Mouse (Mus musculus): Measurements from ENCODE around the gene Zfp119b.
"Not testable (repeated sequence)": the region's sequence is repeated elsewhere in the genome, so short reads cannot be mapped to it uniquely, and the experiment has no call there.

The Zfp119b gene

GRCm38 (mm10) chr17:55957726-55958583 lies 8.7 kb upstream of the Zfp119b start:
- no peak for DNase-seq (ENCODE audit: low spot score)

GRCm38 (mm10) chr17:55957168-55957567 lies 7.9 kb upstream of the Zfp119b start:
- DNase-seq (ENCODE audit: low spot score), result peak; percentile 21

- DNase-seq (ENCODE audit: low spot score), result peak; percentile 1
Measured at GRCm38 (mm10) chr17:55956591-55956990, 7.3 kb upstream of the Zfp119b start.

GRCm38 (mm10) chr17:55956129-55956528 lies 6.8 kb upstream of the Zfp119b start:
- DNase-seq (ENCODE audit: low spot score), result peak; percentile 33

- no peak for DNase-seq (ENCODE audit: low spot score)
Measured at GRCm38 (mm10) chr17:55954229-55954628, 4.9 kb upstream of the Zfp119b start.

GRCm38 (mm10) chr17:55953751-55954150 lies 4.5 kb upstream of the Zfp119b start:
- DNase-seq (ENCODE audit: low spot score), result no peak

- peak; percentile 1 for DNase-seq (ENCODE audit: low spot score)
Measured at GRCm38 (mm10) chr17:55952447-55953027, 3.2 kb upstream of the Zfp119b start, which contains the start of gene Ebi3. TSS of gene Ebi3 (plus strand) at chr17:55952640.

- no peak for DNase-seq (ENCODE audit: low spot score)
Measured at GRCm38 (mm10) chr17:55952041-55952440, 2.7 kb upstream of the Zfp119b start.

- DNase-seq (ENCODE audit: low spot score), result no peak
Measured at GRCm38 (mm10) chr17:55950601-55951000, 1.3 kb upstream of the Zfp119b start.

GRCm38 (mm10) chr17:55948647-55949046 lies 653 bp downstream of the Zfp119b start:
- DNase-seq (ENCODE audit: low spot score), result no peak

GRCm38 (mm10) chr17:55945696-55946095 lies 3.6 kb downstream of the Zfp119b start:
- DNase-seq (ENCODE audit: low spot score), result no peak

GRCm38 (mm10) chr17:55944866-55945682 lies 4.2 kb downstream of the Zfp119b start:
- DNase-seq (ENCODE audit: low spot score), result peak; percentile 90

GRCm38 (mm10) chr17:55944387-55944865 lies 4.9 kb downstream of the Zfp119b start:
- not testable (repeated sequence) for DNase-seq (ENCODE audit: low spot score)

GRCm38 (mm10) chr17:55933191-55933590 lies 16.1 kb downstream of the Zfp119b start:
- DNase-seq (ENCODE audit: low spot score), result no peak

GRCm38 (mm10) chr17:55932635-55933034 lies 16.7 kb downstream of the Zfp119b start:
- DNase-seq (ENCODE audit: low spot score), result no peak

- DNase-seq (ENCODE audit: low spot score), result peak; percentile 38
Measured at GRCm38 (mm10) chr17:55931553-55932502, 17.5 kb downstream of the Zfp119b start.

GRCm38 (mm10) chr17:55906669-55907068 lies 42.6 kb downstream of the Zfp119b start:
- DNase-seq (ENCODE audit: low spot score), result no peak

GRCm38 (mm10) chr17:55904131-55904530 lies 45.2 kb downstream of the Zfp119b start:
- no peak for DNase-seq (ENCODE audit: low spot score)

- no peak for DNase-seq (ENCODE audit: low spot score)
Measured at GRCm38 (mm10) chr17:55903687-55904086, 45.6 kb downstream of the Zfp119b start.

GRCm38 (mm10) chr17:55903087-55903486 lies 46.2 kb downstream of the Zfp119b start:
- DNase-seq (ENCODE audit: low spot score), result no peak

- DNase-seq (ENCODE audit: low spot score), result not testable (repeated sequence)
Measured at GRCm38 (mm10) chr17:55892406-55892955, 56.8 kb downstream of the Zfp119b start.
